Mouse (Mus musculus) E14TG2a.4 (cell line): Measurements from ENCODE around the gene Dennd2a.

Experiments
- CTCF ChIP-seq: conservative IDR thresholded peaks from 2 replicates; pipeline ENCODE4 v1.5.1; 2014; ENCODE audit warnings: low read length
- NANOG ChIP-seq: IDR thresholded peaks from 2 replicates; pipeline ENCODE4 v1.6.1; 2014; ENCODE audit warnings: borderline replicate concordance, low read length, mixed read lengths

DNA sequence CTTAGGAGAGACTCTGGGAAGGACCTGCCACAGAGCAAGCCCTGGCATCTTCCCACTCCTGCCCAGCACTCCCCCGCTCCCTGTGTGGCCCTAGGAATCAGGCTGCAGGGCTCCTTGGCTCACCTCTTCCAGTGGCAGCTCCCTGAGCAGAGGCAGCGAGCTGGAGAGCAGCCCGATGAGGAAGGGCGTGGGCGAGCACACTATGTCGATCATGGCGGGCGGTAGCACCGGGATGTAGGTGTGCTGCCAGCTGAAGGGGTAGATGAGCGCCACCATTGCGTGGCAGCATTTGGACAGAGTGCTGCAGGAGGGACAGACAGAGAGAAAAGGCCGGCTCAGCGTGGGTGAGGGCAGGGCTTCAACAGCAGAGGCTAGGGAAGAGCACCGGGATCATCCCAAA lies 87.6 kb downstream of the Dennd2a start:
- no peak for TF ChIP-seq CTCF
- no peak for TF ChIP-seq NANOG
